12 mouse cellular contexts compared by ENCODE assay signal in genomic region chr6:145104241-145104939, GRCm38 (mm10). TPM values are rescaled to one million over a fixed set of nuclear protein-coding genes. Genes with fewer than 3 reads are reported as not detected.
DNase-seq lines count a peak whose midpoint lies in the region; ATAC-seq and TF ChIP-seq lines count a peak whose summit lies in the region.
"Had no signal": no experiment of that assay in that cellular context is flagged by ENCODE, and none has a peak within 500 bp of the region (broad histone marks: within the 10 kb centered on the region; RNA-seq: fewer than 3 reads in every experiment).

No protein-coding gene starts in this region.

- H3K27me3 ChIP-seq in lung, postnatal 0 days (replicated peaks; ENCODE audit: insufficient read depth, low read length), result no peaks in the 10 kb centered on the region
- no peaks in the 10 kb centered on the region for H3K27me3 ChIP-seq in limb, embryonic 13.5 days
- H3K27me3 ChIP-seq: forebrain, embryonic 13.5 days had no signal

- no peak overlapping the region for H3K4me3 ChIP-seq in lung, postnatal 0 days (ENCODE audit: low read depth, low read length)
- no peak overlapping the region for H3K4me3 ChIP-seq in limb, embryonic 13.5 days
- H3K4me3 ChIP-seq: forebrain, embryonic 13.5 days had no signal

- no peaks in the 10 kb centered on the region for H3K36me3 ChIP-seq in lung, postnatal 0 days (ENCODE audit: insufficient read depth, low read length)
- H3K36me3 ChIP-seq in limb, embryonic 13.5 days, result no peaks in the 10 kb centered on the region

- DNase-seq in cerebellum, postnatal 4 days (ENCODE audit: low spot score in 2 of 2), result no peak
- DNase-seq in lung, postnatal 0 days (ENCODE audit: low spot score), result peak; percentile 25
- no peak for DNase-seq in lung, postnatal 14 days
- peak; percentile 16 for DNase-seq in adipocyte (ENCODE audit: low spot score)
- no peak for DNase-seq in urinary bladder, postnatal 36 days (ENCODE audit: low spot score in 2 of 2)
- no peak for DNase-seq in lung, postnatal 4 days
- DNase-seq: cerebellum, postnatal 25 days; right cerebral cortex, postnatal 4 days had no signal

- no peaks in the 10 kb centered on the region for H3K9me3 ChIP-seq in lung, postnatal 0 days (ENCODE audit: low read length)
- no peaks in the 10 kb centered on the region for H3K9me3 ChIP-seq in limb, embryonic 13.5 days
- H3K9me3 ChIP-seq: forebrain, embryonic 13.5 days had no signal

- H3K9ac ChIP-seq in lung, postnatal 0 days (replicated peaks; ENCODE audit: low read depth), result no peak overlapping the region
- H3K9ac ChIP-seq in limb, embryonic 13.5 days, result 0 out of 2 replicates have a peak overlapping the region, but pooled peaks have one; percentile 1
- H3K9ac ChIP-seq: forebrain, embryonic 13.5 days had no signal

- no peak for TF ChIP-seq EP300 in lung, postnatal 0 days (IDR thresholded peaks at IDR 0.05)

- no peak overlapping the region for H3K27ac ChIP-seq in lung, postnatal 0 days (ENCODE audit: low read length)
- H3K27ac ChIP-seq in limb, embryonic 13.5 days, result peak overlapping the region; percentile 65; the same call in 1 of the 2 replicates
- H3K27ac ChIP-seq: forebrain, embryonic 13.5 days had no signal

- WGBS in lung, postnatal 0 days, result 51% methylated on average over 10 of the region's 10 CpGs
- WGBS in limb, embryonic 13.5 days, result 68% methylated on average over 10 of the region's 10 CpGs

- no peak overlapping the region for H3K4me2 ChIP-seq in lung, postnatal 0 days (replicated peaks; ENCODE audit: low read depth, low read length)
- 0 out of 2 replicates have a peak overlapping the region, but pooled peaks have one; percentile 0 for H3K4me2 ChIP-seq in limb, embryonic 13.5 days (replicated peaks)
- H3K4me2 ChIP-seq: forebrain, embryonic 13.5 days; liver, embryonic 11.5 days had no signal

- no peaks in the 10 kb centered on the region for H3K4me1 ChIP-seq in lung, postnatal 0 days (ENCODE audit: insufficient read depth, low read depth, low read length)
- H3K4me1 ChIP-seq in limb, embryonic 13.5 days, result no peaks in the 10 kb centered on the region
- H3K4me1 ChIP-seq: forebrain, embryonic 13.5 days had no signal

- peak; percentile 40; the same call in 1 of the 2 replicates for ATAC-seq in cerebellum, adult (ENCODE audit: insufficient number of reproducible peaks, low FRiP score, low TSS enrichment)
- ATAC-seq in lung, postnatal 0 days, result no peak
- peak; percentile 76 for ATAC-seq in limb, embryonic 13.5 days (ENCODE audit: low FRiP score, low read depth)
- ATAC-seq: forebrain, embryonic 13.5 days had no signal

- no peak for TF ChIP-seq CTCF in lung, postnatal 0 days (IDR thresholded peaks at IDR 0.05)

RNA-seq across cellular contexts. Expression of gene Lrmp, which starts 11.1 kb away (rescaled TPM):
- 2.8 and 3.9 TPM in 2 replicates for polyA plus RNA-seq in lung, postnatal 0 days (2015; fragmentation: Nextera tagmentation; extraction: Ambion mirVana)
- polyA plus RNA-seq in limb, embryonic 13.5 days (2015; fragmentation: Nextera tagmentation; extraction: Ambion mirVana), result 2.6 and 3.6 TPM in 2 replicates

RNA-seq across cellular contexts. Expression of gene Bcat1, which starts 28.4 kb away (rescaled TPM):
- polyA plus RNA-seq in lung, postnatal 0 days (2015; fragmentation: Nextera tagmentation; extraction: Ambion mirVana), result 0.25 and 0.44 TPM in 2 replicates
- 36.9 and 40.1 TPM in 2 replicates for polyA plus RNA-seq in limb, embryonic 13.5 days (2015; fragmentation: Nextera tagmentation; extraction: Ambion mirVana)

Comparison
In these comparisons a context has a peak if more than half of its experiments do, and no peak if none do; other contexts are left out.
1. DNase-seq: peak in lung, postnatal 0 days (single experiment) and adipocyte (single experiment); none in cerebellum, postnatal 4 days (0 of 2), lung, postnatal 14 days (single experiment), urinary bladder, postnatal 36 days (0 of 2) and lung, postnatal 4 days (0 of 2).
2. RNA of gene Bcat1, which starts 28.4 kb away (polyA plus RNA-seq): 36.9 to 40.1 TPM in limb, embryonic 13.5 days; 0.25 to 0.44 TPM in lung, postnatal 0 days; every median in the first group is over 10 times any median in the second.